Mouse (Mus musculus): ENCODE results near the gene Akap6. TPM values are rescaled to one million over a fixed set of nuclear protein-coding genes. Genes with fewer than 3 reads are reported as not detected.

Akap6 gene
- total and polyA plus RNA-seq, 2 experiments: 0.01 to 0.09 TPM

- 87% methylated on average over 18 of the region's 18 CpGs for WGBS
- Histone ChIP-seq H3K9ac (ENCODE audit: low read depth, low read length) (no peak overlapping the region), H3K36me3 (ENCODE audit: control insufficient read depth, insufficient read depth, low read length) (no peaks in the 10 kb centered on the region), H3K27ac (replicated peaks; ENCODE audit: insufficient read depth, low read depth, low read length) (no peak overlapping the region), H3K79me2 (ENCODE audit: control insufficient read depth, insufficient read depth, low read length) (no peaks in the 10 kb centered on the region), H3K4me3 (ENCODE audit: insufficient read depth, low read depth, low read length) (no peak overlapping the region), H3K4me1 (ENCODE audit: control insufficient read depth, insufficient read depth, low read length) (no peaks in the 10 kb centered on the region), H3K27me3 (ENCODE audit: control insufficient read depth, insufficient read depth, low read length) (no peaks in the 10 kb centered on the region)
- no peak for DNase-seq (ENCODE audit: extremely low read depth, low read depth, low spot score)
- TF ChIP-seq CTCF (IDR thresholded peaks at IDR 0.05; ENCODE audit: low read depth, low read length) (no peak), POLR2A (IDR thresholded peaks at IDR 0.05; ENCODE audit: extremely low read depth, insufficient read depth, low read length) (no peak)
Observed at GRCm38 (mm10) chr12:52795551-52796470, 96.6 kb downstream of the Akap6 start.

- no peaks in the 10 kb centered on the region for H3K4me1 ChIP-seq (ENCODE audit: control insufficient read depth, insufficient read depth, low read length)
- H3K36me3 ChIP-seq (ENCODE audit: control insufficient read depth, insufficient read depth, low read length): no peaks in the 10 kb centered on the region
- H3K4me3 ChIP-seq (ENCODE audit: insufficient read depth, low read depth, low read length): no peak overlapping the region
- DNase-seq (ENCODE audit: extremely low read depth, low read depth, low spot score): no peak
- H3K79me2 ChIP-seq (ENCODE audit: control insufficient read depth, insufficient read depth, low read length): no peaks in the 10 kb centered on the region
- H3K27me3 ChIP-seq (ENCODE audit: control insufficient read depth, insufficient read depth, low read length): no peaks in the 10 kb centered on the region
- H3K9ac ChIP-seq (ENCODE audit: low read depth, low read length): no peak overlapping the region
- no peak overlapping the region for H3K27ac ChIP-seq (replicated peaks; ENCODE audit: insufficient read depth, low read depth, low read length)
- 73% methylated on average over 4 of the region's 4 CpGs for WGBS
- TF ChIP-seq CTCF (IDR thresholded peaks at IDR 0.05; ENCODE audit: low read depth, low read length): no peak
- TF ChIP-seq POLR2A (IDR thresholded peaks at IDR 0.05; ENCODE audit: extremely low read depth, insufficient read depth, low read length): no peak
Observed at GRCm38 (mm10) chr12:52796471-52796795, 97.2 kb downstream of the Akap6 start.

GRCm38 (mm10) chr12:52799717-52800116 lies 100.5 kb downstream of the Akap6 start:
- Histone ChIP-seq H3K9ac (ENCODE audit: low read depth, low read length) (no peak overlapping the region), H3K36me3 (ENCODE audit: control insufficient read depth, insufficient read depth, low read length) (no peaks in the 10 kb centered on the region), H3K4me1 (ENCODE audit: control insufficient read depth, insufficient read depth, low read length) (no peaks in the 10 kb centered on the region), H3K4me3 (ENCODE audit: insufficient read depth, low read depth, low read length) (no peak overlapping the region), H3K27ac (replicated peaks; ENCODE audit: insufficient read depth, low read depth, low read length) (no peak overlapping the region), H3K79me2 (ENCODE audit: control insufficient read depth, insufficient read depth, low read length) (no peaks in the 10 kb centered on the region), H3K27me3 (ENCODE audit: control insufficient read depth, insufficient read depth, low read length) (no peaks in the 10 kb centered on the region)
- no peak for DNase-seq (ENCODE audit: extremely low read depth, low read depth, low spot score)
- WGBS: 88% methylated on average over 9 of the region's 9 CpGs
- TF ChIP-seq POLR2A (IDR thresholded peaks at IDR 0.05; ENCODE audit: extremely low read depth, insufficient read depth, low read length) (no peak), CTCF (IDR thresholded peaks at IDR 0.05; ENCODE audit: low read depth, low read length) (no peak)

- no peaks in the 10 kb centered on the region for H3K4me1 ChIP-seq (ENCODE audit: control insufficient read depth, insufficient read depth, low read length)
- no peaks in the 10 kb centered on the region for H3K79me2 ChIP-seq (ENCODE audit: control insufficient read depth, insufficient read depth, low read length)
- TF ChIP-seq CTCF (IDR thresholded peaks at IDR 0.05; ENCODE audit: low read depth, low read length) (no peak), POLR2A (IDR thresholded peaks at IDR 0.05; ENCODE audit: extremely low read depth, insufficient read depth, low read length) (no peak)
- H3K4me3 ChIP-seq (ENCODE audit: insufficient read depth, low read depth, low read length): no peak overlapping the region
- H3K9ac ChIP-seq (ENCODE audit: low read depth, low read length): no peak overlapping the region
- DNase-seq (ENCODE audit: extremely low read depth, low read depth, low spot score): no peak
- H3K36me3 ChIP-seq (ENCODE audit: control insufficient read depth, insufficient read depth, low read length): no peaks in the 10 kb centered on the region
- no peaks in the 10 kb centered on the region for H3K27me3 ChIP-seq (ENCODE audit: control insufficient read depth, insufficient read depth, low read length)
- H3K27ac ChIP-seq (replicated peaks; ENCODE audit: insufficient read depth, low read depth, low read length): no peak overlapping the region
- WGBS: 68% methylated on average over 3 of the region's 3 CpGs
Observed at GRCm38 (mm10) chr12:52806273-52806672, 107.1 kb downstream of the Akap6 start.

- DNase-seq (ENCODE audit: extremely low read depth, low read depth, low spot score): no peak
- 71% methylated on average over 7 of the region's 7 CpGs for WGBS
- H3K27ac ChIP-seq (replicated peaks; ENCODE audit: insufficient read depth, low read depth, low read length): no peak overlapping the region
- no peaks in the 10 kb centered on the region for H3K36me3 ChIP-seq (ENCODE audit: control insufficient read depth, insufficient read depth, low read length)
- no peaks in the 10 kb centered on the region for H3K79me2 ChIP-seq (ENCODE audit: control insufficient read depth, insufficient read depth, low read length)
- H3K27me3 ChIP-seq (ENCODE audit: control insufficient read depth, insufficient read depth, low read length): no peaks in the 10 kb centered on the region
- H3K9ac ChIP-seq (ENCODE audit: low read depth, low read length): no peak overlapping the region
- H3K4me1 ChIP-seq (ENCODE audit: control insufficient read depth, insufficient read depth, low read length): no peaks in the 10 kb centered on the region
- TF ChIP-seq POLR2A (IDR thresholded peaks at IDR 0.05; ENCODE audit: extremely low read depth, insufficient read depth, low read length) (no peak), CTCF (IDR thresholded peaks at IDR 0.05; ENCODE audit: low read depth, low read length) (no peak)
- no peak overlapping the region for H3K4me3 ChIP-seq (ENCODE audit: insufficient read depth, low read depth, low read length)
Observed at GRCm38 (mm10) chr12:52818588-52818987, 119.4 kb downstream of the Akap6 start.

- Histone ChIP-seq H3K27ac (replicated peaks; ENCODE audit: insufficient read depth, low read depth, low read length) (no peak overlapping the region), H3K79me2 (ENCODE audit: control insufficient read depth, insufficient read depth, low read length) (no peaks in the 10 kb centered on the region), H3K4me3 (ENCODE audit: insufficient read depth, low read depth, low read length) (no peak overlapping the region), H3K4me1 (ENCODE audit: control insufficient read depth, insufficient read depth, low read length) (no peaks in the 10 kb centered on the region), H3K36me3 (ENCODE audit: control insufficient read depth, insufficient read depth, low read length) (no peaks in the 10 kb centered on the region), H3K9ac (ENCODE audit: low read depth, low read length) (no peak overlapping the region), H3K27me3 (ENCODE audit: control insufficient read depth, insufficient read depth, low read length) (no peaks in the 10 kb centered on the region)
- TF ChIP-seq CTCF (IDR thresholded peaks at IDR 0.05; ENCODE audit: low read depth, low read length) (no peak), POLR2A (IDR thresholded peaks at IDR 0.05; ENCODE audit: extremely low read depth, insufficient read depth, low read length) (no peak)
- WGBS: 84% methylated on average over 5 of the region's 5 CpGs
- DNase-seq (ENCODE audit: extremely low read depth, low read depth, low spot score): no peak
Observed at GRCm38 (mm10) chr12:52824774-52825173, 125.6 kb downstream of the Akap6 start.

Measured in liver, adult 2 months (tissue).